Mouse (Mus musculus) bone marrow, adult 2 months (tissue): ENCODE measurements at regions not wholly inside any gene's neighbourhood (a gene's known extent, or its start where the extent isn't known, plus 50 kb on each side); places are given as distances from the start of the nearest gene placed in this dataset.

Source experiments
- CTCF ChIP-seq: fragments of 200-500 bp; IDR thresholded peaks from 2 replicates; pipeline ENCODE4 v1.5.1; 2011; ENCODE audit warnings: low read length, control low read depth; ENCODE audit not compliant: control insufficient read depth, insufficient read depth
- POLR2A ChIP-seq: fragments of 200-500 bp; IDR thresholded peaks from 2 replicates; pipeline ENCODE4 v1.6.1; 2011; ENCODE audit warnings: low read depth, mild to moderate bottlenecking, control low read depth, low read length, borderline replicate concordance; ENCODE audit not compliant: control insufficient read depth

DNA sequence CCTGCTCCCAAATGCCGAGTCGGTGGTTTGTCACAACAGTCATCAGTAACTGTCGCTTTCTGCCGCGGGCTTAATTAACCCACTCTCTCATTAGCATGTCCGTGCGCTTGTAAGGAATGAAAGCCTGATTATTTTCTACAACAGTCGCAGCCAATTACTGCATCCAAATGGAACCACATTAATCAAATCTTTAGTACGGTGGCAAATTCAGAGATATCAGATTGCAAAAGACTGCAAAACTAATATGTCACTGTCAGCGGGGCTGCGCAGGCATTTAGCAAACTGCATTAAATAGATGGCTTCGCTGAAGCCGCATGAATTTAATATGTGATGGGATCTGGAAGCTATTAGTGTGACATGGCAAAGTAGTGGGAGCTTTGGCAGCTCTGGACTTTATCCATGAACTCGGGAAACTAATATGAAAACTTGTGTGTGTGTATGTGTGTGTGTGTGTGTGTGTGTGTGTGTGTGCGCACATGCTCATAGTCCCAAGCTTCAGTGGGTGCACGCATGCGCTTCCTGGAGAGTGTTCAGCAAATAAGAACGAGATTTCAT lies 299.5 kb upstream of the Zfp703 start:
- TF ChIP-seq POLR2A = no peak
- TF ChIP-seq CTCF = no peak
